Mouse (Mus musculus): ENCODE data around the gene Ets1. TPM values are rescaled to one million over a fixed set of nuclear protein-coding genes. Genes with fewer than 3 reads are reported as not detected.

The Ets1 gene
- polyA plus RNA-seq, 1 experiment from 2014 or later, result 9.9 TPM

DNA sequence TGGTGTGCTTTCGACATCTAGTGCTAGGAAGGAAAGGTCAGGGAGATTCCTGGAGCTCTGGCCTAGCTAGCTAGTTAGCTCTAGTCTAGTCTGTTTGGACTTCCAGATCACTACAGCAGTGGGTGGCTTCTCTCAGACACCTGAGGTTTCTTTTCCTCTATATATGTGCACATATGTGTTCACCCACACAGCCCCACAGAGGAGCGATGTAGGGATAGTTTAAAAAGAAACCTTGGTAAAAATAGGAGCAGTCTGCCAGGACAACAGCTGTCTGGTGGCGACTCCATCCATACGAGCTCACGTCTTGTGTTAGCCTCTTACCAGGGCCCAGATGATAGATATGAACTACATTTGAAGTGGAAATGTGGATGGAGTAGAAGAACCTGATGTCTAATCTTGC lies 112.5 kb downstream of the Ets1 start:
- Histone ChIP-seq H3K4me2 (replicated peaks; ENCODE audit: low read depth) (no peak overlapping the region), H3K9me3 (ENCODE audit: control insufficient read depth, low read length) (no peaks in the 10 kb centered on the region), H3K4me3 (ENCODE audit: low read depth, low read length) (no peak overlapping the region), H3K27ac (replicated peaks) (no peak overlapping the region), H3K27me3 (ENCODE audit: control insufficient read depth, insufficient read depth, low read length) (no peaks in the 10 kb centered on the region), H3K36me3 (ENCODE audit: control insufficient read depth, insufficient read depth, low read length) (no peaks in the 10 kb centered on the region), H3K4me1 (replicated peaks; ENCODE audit: control insufficient read depth, insufficient read depth) (no peaks in the 10 kb centered on the region), H3K9ac (ENCODE audit: low read length) (no peak overlapping the region)
- ATAC-seq (ENCODE audit: low FRiP score, low TSS enrichment) (no peak), DNase-seq (ENCODE audit: low spot score) (no peak)
- TF ChIP-seq EP300 (optimal IDR thresholded peaks at IDR 0.05) (no peak), CTCF (IDR thresholded peaks at IDR 0.05; ENCODE audit: low read depth) (no peak)
- WGBS, result 88% methylated on average over 5 of the region's 5 CpGs

DNA sequence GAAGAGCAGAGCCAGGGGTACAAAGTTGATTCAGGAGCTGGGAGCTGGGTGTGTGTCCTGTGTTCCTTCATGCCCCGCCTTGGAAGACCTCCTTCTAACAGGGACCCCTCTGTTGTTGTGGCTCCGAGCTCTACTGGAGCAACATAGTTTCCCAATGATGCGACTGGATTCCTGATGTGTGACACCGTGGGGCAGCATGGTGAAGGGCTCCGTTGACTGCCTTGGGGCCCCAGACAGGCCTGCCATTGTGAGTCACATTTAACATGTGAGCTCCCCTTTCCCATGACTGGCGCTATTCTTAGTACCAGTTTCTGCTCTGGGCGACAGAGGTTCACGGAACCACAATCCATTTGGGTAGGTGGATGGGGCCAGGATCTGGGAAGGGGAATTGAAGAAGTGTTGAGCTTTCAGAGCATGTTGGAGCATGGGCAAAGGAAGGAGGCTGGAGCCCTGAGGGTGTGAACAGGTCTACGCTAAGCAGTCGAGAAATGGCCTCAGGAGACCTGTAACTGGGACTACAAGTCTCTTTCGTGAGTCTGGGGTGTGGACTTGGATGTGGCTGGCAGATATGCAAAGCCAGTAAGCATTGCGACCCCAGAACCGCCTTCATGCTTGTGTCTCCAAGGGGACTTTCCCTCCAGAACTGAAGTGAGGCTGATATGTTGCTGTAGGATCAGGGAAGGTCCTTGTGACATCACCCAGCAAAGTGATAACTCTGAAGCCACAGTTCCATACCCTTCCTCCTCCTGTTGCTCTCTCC lies 113.9 kb downstream of the Ets1 start:
- DNase-seq (ENCODE audit: low spot score) (no peak), ATAC-seq (ENCODE audit: low FRiP score, low TSS enrichment) (no peak)
- WGBS, result 84% methylated on average over 13 of the region's 13 CpGs
- Histone ChIP-seq H3K36me3 (ENCODE audit: control insufficient read depth, insufficient read depth, low read length) (no peaks in the 10 kb centered on the region), H3K9me3 (ENCODE audit: control insufficient read depth, low read length) (no peaks in the 10 kb centered on the region), H3K4me2 (replicated peaks; ENCODE audit: low read depth) (no peak overlapping the region), H3K9ac (ENCODE audit: low read length) (no peak overlapping the region), H3K4me3 (ENCODE audit: low read depth, low read length) (no peak overlapping the region), H3K4me1 (replicated peaks; ENCODE audit: control insufficient read depth, insufficient read depth) (no peaks in the 10 kb centered on the region), H3K27ac (replicated peaks) (no peak overlapping the region), H3K27me3 (ENCODE audit: control insufficient read depth, insufficient read depth, low read length) (no peaks in the 10 kb centered on the region)
- TF ChIP-seq EP300 (optimal IDR thresholded peaks at IDR 0.05), result no peak
- no peak for TF ChIP-seq CTCF (IDR thresholded peaks at IDR 0.05; ENCODE audit: low read depth)

DNA sequence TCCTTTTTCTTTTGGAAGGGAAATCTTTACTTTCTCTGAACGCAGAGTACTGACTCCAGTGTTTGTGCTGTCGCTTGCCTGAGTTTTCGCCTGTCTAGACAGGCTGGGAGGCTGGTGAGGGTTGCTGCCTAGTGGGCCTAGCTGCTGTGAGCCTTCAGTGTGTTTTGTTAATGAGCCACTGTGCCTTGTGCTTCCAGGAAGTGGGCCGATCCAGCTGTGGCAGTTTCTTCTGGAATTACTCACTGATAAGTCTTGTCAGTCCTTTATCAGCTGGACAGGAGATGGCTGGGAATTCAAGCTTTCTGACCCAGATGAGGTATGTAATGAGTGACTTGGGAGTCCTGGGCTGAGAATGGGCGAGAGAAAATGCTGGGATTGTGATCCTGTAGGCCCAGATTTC lies 116.6 kb downstream of the Ets1 start:
- ATAC-seq (ENCODE audit: low FRiP score, low TSS enrichment) (no peak), DNase-seq (ENCODE audit: low spot score) (no peak)
- Histone ChIP-seq H3K27me3 (ENCODE audit: control insufficient read depth, insufficient read depth, low read length) (no peaks in the 10 kb centered on the region), H3K9ac (ENCODE audit: low read length) (no peak overlapping the region), H3K36me3 (ENCODE audit: control insufficient read depth, insufficient read depth, low read length) (no peaks in the 10 kb centered on the region), H3K4me3 (ENCODE audit: low read depth, low read length) (no peak overlapping the region), H3K4me1 (replicated peaks; ENCODE audit: control insufficient read depth, insufficient read depth) (no peaks in the 10 kb centered on the region), H3K9me3 (ENCODE audit: control insufficient read depth, low read length) (no peaks in the 10 kb centered on the region), H3K27ac (replicated peaks) (no peak overlapping the region), H3K4me2 (replicated peaks; ENCODE audit: low read depth) (no peak overlapping the region)
- TF ChIP-seq EP300 (optimal IDR thresholded peaks at IDR 0.05) (no peak), CTCF (IDR thresholded peaks at IDR 0.05; ENCODE audit: low read depth) (no peak)
- 54% methylated on average over 5 of the region's 5 CpGs for WGBS

DNA sequence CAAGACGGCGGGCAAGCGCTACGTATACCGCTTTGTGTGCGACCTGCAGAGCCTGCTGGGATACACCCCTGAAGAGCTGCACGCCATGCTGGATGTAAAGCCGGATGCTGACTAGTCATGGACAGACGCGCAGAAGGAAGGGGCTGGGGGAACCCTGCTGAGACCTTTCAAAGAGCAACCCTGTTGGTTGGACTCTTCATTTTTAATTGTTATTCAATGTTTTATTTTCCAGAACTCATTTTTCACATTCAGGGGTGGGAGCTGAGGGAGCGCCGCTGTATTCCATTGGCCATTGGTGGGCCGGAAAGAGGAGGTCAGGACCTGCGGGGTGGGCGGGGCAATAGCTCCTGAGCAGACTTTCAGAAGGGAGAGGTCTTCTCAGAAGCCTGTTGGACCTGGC lies 118.3 kb downstream of the Ets1 start:
- Histone ChIP-seq H3K4me1 (replicated peaks; ENCODE audit: control insufficient read depth, insufficient read depth) (no peaks in the 10 kb centered on the region), H3K36me3 (ENCODE audit: control insufficient read depth, insufficient read depth, low read length) (no peaks in the 10 kb centered on the region), H3K4me3 (ENCODE audit: low read depth, low read length) (no peak overlapping the region), H3K27me3 (ENCODE audit: control insufficient read depth, insufficient read depth, low read length) (no peaks in the 10 kb centered on the region), H3K9ac (ENCODE audit: low read length) (no peak overlapping the region), H3K4me2 (replicated peaks; ENCODE audit: low read depth) (no peak overlapping the region), H3K9me3 (ENCODE audit: control insufficient read depth, low read length) (no peaks in the 10 kb centered on the region), H3K27ac (replicated peaks) (no peak overlapping the region)
- DNase-seq (ENCODE audit: low spot score) (no peak), ATAC-seq (ENCODE audit: low FRiP score, low TSS enrichment) (no peak)
- TF ChIP-seq EP300 (optimal IDR thresholded peaks at IDR 0.05), result no peak
- 93% methylated on average over 15 of the region's 15 CpGs for WGBS

DNA sequence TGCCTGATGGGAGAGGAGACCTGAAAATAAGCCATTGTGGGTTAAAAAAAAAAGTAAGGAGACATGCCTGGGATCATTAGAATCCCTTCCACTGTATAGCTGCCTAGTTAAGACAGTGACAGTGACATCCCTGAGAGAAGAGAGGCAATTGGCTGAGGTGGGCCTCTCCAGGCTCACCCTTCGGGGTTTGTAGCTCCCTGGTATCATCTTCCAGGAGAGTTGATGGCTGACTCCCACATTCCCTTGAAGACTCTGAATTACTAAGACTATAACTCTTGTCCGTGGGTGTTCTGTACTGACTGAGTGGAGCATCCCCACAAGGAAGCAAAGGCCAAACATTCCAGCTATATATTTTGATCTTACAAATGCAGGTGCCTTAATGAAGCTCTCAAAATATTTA lies 120.0 kb downstream of the Ets1 start:
- no peak for TF ChIP-seq EP300 (optimal IDR thresholded peaks at IDR 0.05)
- no peak overlapping the region for H3K4me3 ChIP-seq (ENCODE audit: low read depth, low read length)
- H3K27ac ChIP-seq (replicated peaks), result no peak overlapping the region
- H3K9me3 ChIP-seq (ENCODE audit: control insufficient read depth, low read length), result no peaks in the 10 kb centered on the region
- no peak for DNase-seq (ENCODE audit: low spot score)
- WGBS, result 74% methylated on average over 2 of the region's 2 CpGs
- ATAC-seq (ENCODE audit: low FRiP score, low TSS enrichment), result no peak
- H3K9ac ChIP-seq (ENCODE audit: low read length), result no peak overlapping the region
- no peaks in the 10 kb centered on the region for H3K27me3 ChIP-seq (ENCODE audit: control insufficient read depth, insufficient read depth, low read length)
- H3K4me2 ChIP-seq (replicated peaks; ENCODE audit: low read depth), result no peak overlapping the region
- no peaks in the 10 kb centered on the region for H3K4me1 ChIP-seq (replicated peaks; ENCODE audit: control insufficient read depth, insufficient read depth)
- H3K36me3 ChIP-seq (ENCODE audit: control insufficient read depth, insufficient read depth, low read length), result no peaks in the 10 kb centered on the region

DNA sequence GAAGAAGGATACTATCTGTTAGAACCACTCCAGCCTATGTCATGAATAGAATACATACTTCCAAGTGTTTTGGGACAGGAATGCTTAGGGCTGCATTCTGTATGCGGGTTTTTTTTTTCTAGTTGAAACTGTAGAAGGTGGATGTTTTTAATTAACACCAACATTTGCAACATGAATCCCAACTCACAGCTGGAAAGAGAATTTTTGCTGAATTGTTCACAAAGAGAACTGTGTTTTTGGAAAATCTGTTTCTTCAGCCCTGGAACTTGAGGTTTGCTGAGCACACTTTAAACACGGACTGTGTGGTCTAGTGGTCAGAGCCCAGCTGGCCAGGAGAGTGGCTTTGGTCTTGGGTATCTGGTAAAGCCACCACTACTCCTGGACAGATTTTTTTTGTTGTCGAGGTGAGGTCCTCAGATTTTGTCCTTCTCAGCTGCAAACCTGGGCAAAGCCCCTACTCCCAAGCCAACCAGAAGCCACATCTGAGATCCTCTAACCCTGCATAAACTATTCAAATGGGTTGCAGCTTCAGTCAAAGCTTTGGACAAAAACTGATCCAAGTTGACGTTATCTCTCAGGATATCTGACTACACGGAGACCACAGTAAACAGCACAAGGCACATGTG lies 122.4 kb downstream of the Ets1 start:
- 84% methylated on average over 5 of the region's 5 CpGs for WGBS
- H3K27me3 ChIP-seq (ENCODE audit: control insufficient read depth, insufficient read depth, low read length), result no peaks in the 10 kb centered on the region
- no peak for DNase-seq (ENCODE audit: low spot score)

More for the DNA sequence above, 122.4 kb downstream of the Ets1 start:
- Histone ChIP-seq H3K9me3 (ENCODE audit: control insufficient read depth, low read length) (no peaks in the 10 kb centered on the region), H3K4me1 (replicated peaks; ENCODE audit: control insufficient read depth, insufficient read depth) (no peaks in the 10 kb centered on the region), H3K4me2 (replicated peaks; ENCODE audit: low read depth) (no peak overlapping the region), H3K27ac (replicated peaks) (no peak overlapping the region), H3K4me3 (ENCODE audit: low read depth, low read length) (no peak overlapping the region), H3K9ac (ENCODE audit: low read length) (no peak overlapping the region), H3K36me3 (ENCODE audit: control insufficient read depth, insufficient read depth, low read length) (no peaks in the 10 kb centered on the region)
- ATAC-seq (ENCODE audit: low FRiP score, low TSS enrichment), result no peak
- TF ChIP-seq CTCF (IDR thresholded peaks at IDR 0.05; ENCODE audit: low read depth) (no peak), EP300 (optimal IDR thresholded peaks at IDR 0.05) (no peak)

Data from stomach, postnatal 0 days (tissue).